Mouse (Mus musculus) thymus, adult 2 months (tissue): Measurements from ENCODE around the gene Polr2b. TPM values are rescaled to one million over a fixed set of nuclear protein-coding genes. Genes with fewer than 3 reads are reported as not detected.

ENCODE experiments used
- DNase-seq: peaks from one replicate; pipeline ENCODE4 v3.0.0; 2021
- H3K27ac ChIP-seq: fragments of 200-500 bp; 2 replicates; pipeline ENCODE4 v1.5.1; 2012; ENCODE audit warnings: low read length, control low read depth; ENCODE audit not compliant: control insufficient read depth, insufficient read depth
- H3K27me3 ChIP-seq: fragments of 200-500 bp; 2 replicates; pipeline ENCODE4 v1.6.1; 2012; ENCODE audit warnings: mild to moderate bottlenecking, low read length, moderate library complexity, mixed read lengths; ENCODE audit not compliant: control insufficient read depth, insufficient read depth
- H3K36me3 ChIP-seq: fragments of 200-500 bp; 2 replicates; pipeline ENCODE4 v1.6.1; 2012; ENCODE audit warnings: mild to moderate bottlenecking, low read length, moderate library complexity; ENCODE audit not compliant: control insufficient read depth, insufficient read depth
- H3K4me1 ChIP-seq: fragments of 200-500 bp; replicated peaks from 2 replicates; pipeline ENCODE4 v1.6.1; 2012; ENCODE audit warnings: low read length; ENCODE audit not compliant: control insufficient read depth, insufficient read depth
- H3K4me3 ChIP-seq: fragments of 200-500 bp; 2 replicates; pipeline ENCODE4 v1.5.1; 2012; ENCODE audit warnings: mild to moderate bottlenecking, low read length, control low read depth, moderate library complexity; ENCODE audit not compliant: control insufficient read depth, insufficient read depth
- CTCF ChIP-seq: fragments of 200-500 bp; IDR thresholded peaks from 2 replicates; pipeline ENCODE4 v1.5.1; 2012; ENCODE audit warnings: mild to moderate bottlenecking, control low read depth, low read length, moderate library complexity, borderline replicate concordance; ENCODE audit not compliant: control insufficient read depth, poor library complexity, insufficient read depth; ENCODE audit errors: extremely low read depth
- POLR2A ChIP-seq: fragments of 200-500 bp; IDR thresholded peaks from 2 replicates; pipeline ENCODE4 v1.6.1; 2012; ENCODE audit warnings: mild to moderate bottlenecking, low read length, control low read depth, moderate library complexity; ENCODE audit not compliant: control insufficient read depth, poor library complexity, insufficient read depth; ENCODE audit errors: extremely low read depth
- WGBS: fragments of 180-500 bp; shearing (Covaris S2); methylation state at CpG from one replicate; pipeline ENCODE4 v1.1.7; 2018; 5-methylcytosine and 5-hydroxymethylcytosine counted together
- polyA plus RNA-seq: library from polyadenylated mRNA; depleted of rRNA; stranded (reverse); fragments of >200 nt; gene quantifications from 2 replicates; pipeline ENCODE4 v1.2.3, GENCODE M21; 2012

Polr2b gene
- polyA plus RNA-seq, 1 experiment, result 25.8 TPM

GRCm38 (mm10) chr5:77309051-77309906, 668 bp upstream of the Polr2b start:
- Histone ChIP-seq H3K4me1 (peaks cover 15% of the 10 kb centered on the region), H3K27me3 (no peaks in the 10 kb centered on the region), H3K36me3 (peaks cover 11% of the 10 kb centered on the region; the same call in 1 of the 2 replicates), H3K27ac (no peak overlapping the region), H3K4me3 (peak overlapping the region; percentile 76)
- under 1% methylated on average over 76 of the region's 76 CpGs for WGBS
- DNase-seq, result no peak
- TF ChIP-seq CTCF, result no peak
- TF ChIP-seq POLR2A, result no peak

DNA sequence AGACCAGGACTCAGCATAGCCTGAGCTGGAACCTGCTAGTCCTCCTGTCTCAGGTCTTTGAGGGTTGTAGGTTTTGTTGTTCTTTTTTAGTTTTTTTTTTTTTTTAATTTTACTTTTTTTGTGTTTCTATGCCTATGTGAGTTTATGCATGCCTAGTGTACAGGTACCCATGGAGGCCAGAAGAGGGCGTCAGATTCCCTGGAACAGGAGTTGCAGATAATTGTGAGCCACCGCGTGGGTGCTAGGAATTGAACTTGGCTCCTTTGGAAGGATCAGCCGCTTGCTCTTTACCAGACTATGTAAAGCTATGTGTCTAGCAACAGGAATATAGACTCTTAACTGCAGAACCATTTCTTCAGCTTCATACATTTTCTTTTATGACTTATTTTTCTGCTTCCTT, 4.3 kb downstream of the Polr2b start:
- peaks cover 4% of the 10 kb centered on the region for H3K4me1 ChIP-seq
- no peak for DNase-seq
- WGBS, result 95% methylated on average over 4 of the region's 4 CpGs
- no peak for TF ChIP-seq CTCF
- no peak for TF ChIP-seq POLR2A
- H3K4me3 ChIP-seq, result no peak overlapping the region
- H3K27me3 ChIP-seq, result no peaks in the 10 kb centered on the region
- peaks cover 21% of the 10 kb centered on the region for H3K36me3 ChIP-seq
- H3K27ac ChIP-seq, result no peak overlapping the region

DNA sequence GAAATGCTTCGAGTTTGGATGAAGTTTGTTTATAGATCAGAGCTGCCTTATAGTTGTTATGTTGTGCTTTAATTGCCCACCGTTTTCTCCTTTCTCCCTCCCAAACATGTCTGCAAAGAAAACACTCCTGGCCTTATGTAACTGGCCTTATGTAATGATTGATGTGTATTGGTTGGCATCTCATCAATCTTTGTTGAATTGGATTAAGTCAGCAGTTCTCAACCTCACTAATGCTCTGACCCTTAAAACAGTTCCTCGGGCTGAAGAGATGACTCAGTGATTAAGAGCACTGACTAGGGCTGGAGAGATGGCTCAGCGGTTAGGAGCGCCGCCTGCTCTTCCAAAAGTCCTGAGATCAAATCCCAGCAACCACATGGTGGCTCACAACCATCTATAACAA, 5.0 kb downstream of the Polr2b start:
- Histone ChIP-seq H3K27me3 (no peaks in the 10 kb centered on the region), H3K36me3 (peaks cover 25% of the 10 kb centered on the region), H3K4me1 (peaks cover 3% of the 10 kb centered on the region), H3K4me3 (no peak overlapping the region), H3K27ac (no peak overlapping the region)
- 94% methylated on average over 6 of the region's 6 CpGs for WGBS
- DNase-seq, result no peak
- no peak for TF ChIP-seq CTCF
- TF ChIP-seq POLR2A, result no peak

DNA sequence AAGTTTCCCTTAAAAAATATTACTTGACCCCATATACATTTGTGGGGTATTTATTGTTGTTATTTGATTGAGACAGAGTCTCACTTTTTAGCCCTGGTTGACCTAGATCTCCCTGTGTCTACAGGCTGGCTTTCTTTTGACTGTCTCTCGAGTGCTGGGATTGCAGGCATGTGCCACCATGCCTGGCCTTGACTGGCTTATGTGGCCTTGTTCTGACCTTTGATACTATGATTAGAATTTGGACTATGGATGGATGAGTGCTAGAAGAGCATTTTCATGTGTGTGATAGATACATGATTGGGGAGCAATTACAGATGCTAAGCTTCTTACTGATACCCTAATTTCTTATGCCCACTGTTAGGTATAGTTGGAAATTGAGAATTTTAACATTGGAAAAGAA, 15.0 kb downstream of the Polr2b start:
- no peak for DNase-seq
- no peaks in the 10 kb centered on the region for H3K27me3 ChIP-seq
- TF ChIP-seq POLR2A, result no peak
- no peak for TF ChIP-seq CTCF
- no peak overlapping the region for H3K27ac ChIP-seq
- H3K4me1 ChIP-seq, result no peaks in the 10 kb centered on the region
- H3K36me3 ChIP-seq, result peaks cover 92% of the 10 kb centered on the region
- H3K4me3 ChIP-seq, result no peak overlapping the region
- WGBS, result 93% methylated on average over 1 of the region's 1 CpGs

- no peaks in the 10 kb centered on the region for H3K4me1 ChIP-seq
- H3K27me3 ChIP-seq, result no peaks in the 10 kb centered on the region
- H3K36me3 ChIP-seq, result peaks cover 83% of the 10 kb centered on the region
- H3K27ac ChIP-seq, result no peak overlapping the region
- 62% methylated on average over 5 of the region's 5 CpGs for WGBS
- H3K4me3 ChIP-seq, result no peak overlapping the region
- DNase-seq, result no peak
- no peak for TF ChIP-seq CTCF
Observed at GRCm38 (mm10) chr5:77330154-77330553, 20.2 kb downstream of the Polr2b start.

DNA sequence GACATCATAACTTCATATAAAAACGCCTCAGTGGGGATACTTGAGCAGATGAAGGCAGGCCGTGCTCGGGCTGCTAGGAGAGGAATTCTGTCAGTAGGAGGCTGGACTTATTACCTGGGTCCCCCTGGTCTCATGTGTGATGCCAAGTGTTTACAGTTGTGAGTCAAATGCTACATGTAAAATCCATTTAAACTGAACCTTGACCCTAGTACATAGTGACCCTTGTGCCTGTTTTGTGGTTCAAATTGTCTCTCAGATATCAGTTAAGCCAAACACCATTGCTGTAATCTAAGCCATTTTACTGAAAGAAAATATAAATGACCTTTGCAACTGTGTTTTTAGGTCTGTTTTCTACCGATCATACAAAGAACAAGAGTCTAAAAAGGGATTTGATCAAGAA, 30.1 kb downstream of the Polr2b start:
- WGBS, result 100% methylated on average over 4 of the region's 4 CpGs
- H3K36me3 ChIP-seq, result peaks cover 90% of the 10 kb centered on the region
- no peak overlapping the region for H3K4me3 ChIP-seq
- no peak for DNase-seq
- no peaks in the 10 kb centered on the region for H3K4me1 ChIP-seq
- TF ChIP-seq POLR2A (no peak), CTCF (no peak)
- H3K27me3 ChIP-seq, result no peaks in the 10 kb centered on the region
- no peak overlapping the region for H3K27ac ChIP-seq

DNA sequence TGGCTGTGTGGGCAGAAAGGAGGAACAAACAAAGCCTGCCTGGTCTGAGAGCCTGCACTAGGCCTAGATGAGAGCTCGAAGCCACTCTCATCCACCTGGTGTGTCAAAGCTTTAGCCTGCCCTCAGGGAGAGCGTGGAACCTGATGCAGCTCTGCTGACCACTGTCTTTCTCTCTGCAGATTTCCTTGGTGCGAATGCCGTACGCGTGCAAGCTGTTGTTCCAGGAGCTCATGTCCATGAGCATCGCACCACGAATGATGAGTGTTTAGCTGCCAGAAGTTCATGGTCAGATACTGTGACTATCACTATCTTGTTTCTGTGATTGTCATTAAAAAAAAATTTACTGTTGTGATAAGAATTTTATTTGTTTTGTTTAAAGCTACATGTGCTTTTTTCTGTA, 39.0 kb downstream of the Polr2b start:
- H3K4me1 ChIP-seq, result peaks cover 5% of the 10 kb centered on the region
- peaks cover 52% of the 10 kb centered on the region for H3K36me3 ChIP-seq
- TF ChIP-seq CTCF (no peak), POLR2A (no peak)
- WGBS, result 97% methylated on average over 8 of the region's 8 CpGs
- H3K4me3 ChIP-seq, result no peak overlapping the region
- no peaks in the 10 kb centered on the region for H3K27me3 ChIP-seq
- DNase-seq, result no peak
- H3K27ac ChIP-seq, result no peak overlapping the region
